Mouse (Mus musculus): ENCODE measurements at regions not wholly inside any gene's neighbourhood (a gene's known extent, or its start where the extent isn't known, plus 50 kb on each side); places are given as distances from the start of the nearest gene placed in this dataset.

- ATAC-seq (ENCODE audit: insufficient read depth, low FRiP score, low read depth), result no peak
- no peaks in the 10 kb centered on the region for H3K27me3 ChIP-seq (replicated peaks)
- 90% methylated on average over 11 of the region's 11 CpGs for WGBS
- no peak overlapping the region for H3K9ac ChIP-seq
- no peaks in the 10 kb centered on the region for H3K36me3 ChIP-seq
- no peaks in the 10 kb centered on the region for H3K9me3 ChIP-seq
- H3K4me1 ChIP-seq, result no peaks in the 10 kb centered on the region
- H3K4me3 ChIP-seq (replicated peaks), result no peak overlapping the region
- no peak overlapping the region for H3K4me2 ChIP-seq
- H3K27ac ChIP-seq, result no peak overlapping the region
These were observed 497.8 kb downstream of the Dcdc2c start for GRCm38 (mm10) chr12:28054444-28054843.

DNA sequence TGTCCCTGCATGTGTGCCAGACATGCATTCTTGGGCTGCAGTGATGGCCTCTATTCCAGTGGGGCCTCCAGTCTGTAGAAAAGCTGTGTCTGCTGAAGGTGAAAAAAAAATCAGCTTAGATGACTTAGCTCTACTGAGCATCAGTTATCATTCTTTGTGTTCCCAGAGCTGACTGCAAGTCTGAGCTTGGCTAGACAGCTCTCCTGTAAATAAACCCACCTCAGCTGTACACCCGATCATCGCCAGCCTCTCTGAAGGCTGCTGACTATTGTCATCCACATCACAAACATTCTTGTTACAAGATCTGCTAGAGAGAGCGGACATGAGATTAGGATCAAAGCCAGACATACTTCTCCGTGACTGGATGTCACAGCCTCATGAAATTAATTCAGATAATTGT, 504.2 kb downstream of the Dcdc2c start:
- WGBS, result 29% methylated on average over 4 of the region's 4 CpGs
- ATAC-seq (ENCODE audit: insufficient read depth, low FRiP score, low read depth), result no peak
- Histone ChIP-seq H3K4me3 (replicated peaks) (no peak overlapping the region), H3K4me1 (no peaks in the 10 kb centered on the region), H3K27me3 (replicated peaks) (no peaks in the 10 kb centered on the region), H3K27ac (no peak overlapping the region), H3K9me3 (no peaks in the 10 kb centered on the region), H3K4me2 (no peak overlapping the region), H3K36me3 (no peaks in the 10 kb centered on the region), H3K9ac (no peak overlapping the region)

GRCm38 (mm10) chr12:28038161-28038911, 513.9 kb downstream of the Dcdc2c start:
- Histone ChIP-seq H3K27me3 (replicated peaks) (no peaks in the 10 kb centered on the region), H3K4me3 (replicated peaks) (no peak overlapping the region), H3K9me3 (no peaks in the 10 kb centered on the region), H3K27ac (no peak overlapping the region), H3K4me1 (no peaks in the 10 kb centered on the region), H3K4me2 (no peak overlapping the region), H3K36me3 (no peaks in the 10 kb centered on the region), H3K9ac (no peak overlapping the region)
- WGBS, result 61% methylated on average over 7 of the region's 7 CpGs
- ATAC-seq (ENCODE audit: insufficient read depth, low FRiP score, low read depth), result no peak

DNA sequence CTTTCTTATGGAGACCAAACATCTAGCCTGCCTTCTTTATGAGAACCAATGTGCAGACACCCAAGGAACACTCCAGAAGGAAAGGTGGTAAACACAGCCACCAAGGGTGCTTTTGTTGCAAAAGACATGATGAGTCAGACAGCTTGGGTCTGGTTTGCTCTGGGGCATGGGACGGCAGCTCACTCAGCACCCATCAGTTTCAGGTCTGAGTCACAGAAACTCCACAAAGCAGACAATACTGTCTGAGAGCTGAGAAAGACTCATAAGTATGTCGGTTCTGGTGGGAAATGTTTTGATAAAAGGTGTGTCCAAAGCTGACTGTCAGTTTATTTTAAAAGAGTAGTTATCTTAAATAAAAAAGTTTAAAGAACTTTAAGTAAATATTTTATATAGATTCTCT, 553.0 kb downstream of the Dcdc2c start:
- no peak for ATAC-seq (ENCODE audit: insufficient read depth, low FRiP score, low read depth)
- no peak overlapping the region for H3K9ac ChIP-seq
- no peaks in the 10 kb centered on the region for H3K27me3 ChIP-seq (replicated peaks)
- no peaks in the 10 kb centered on the region for H3K9me3 ChIP-seq
- no peak overlapping the region for H3K4me3 ChIP-seq (replicated peaks)
- no peaks in the 10 kb centered on the region for H3K4me1 ChIP-seq
- WGBS, result 61% methylated on average over 2 of the region's 2 CpGs
- H3K4me2 ChIP-seq, result no peak overlapping the region
- H3K36me3 ChIP-seq, result no peaks in the 10 kb centered on the region
- H3K27ac ChIP-seq, result no peak overlapping the region

DNA sequence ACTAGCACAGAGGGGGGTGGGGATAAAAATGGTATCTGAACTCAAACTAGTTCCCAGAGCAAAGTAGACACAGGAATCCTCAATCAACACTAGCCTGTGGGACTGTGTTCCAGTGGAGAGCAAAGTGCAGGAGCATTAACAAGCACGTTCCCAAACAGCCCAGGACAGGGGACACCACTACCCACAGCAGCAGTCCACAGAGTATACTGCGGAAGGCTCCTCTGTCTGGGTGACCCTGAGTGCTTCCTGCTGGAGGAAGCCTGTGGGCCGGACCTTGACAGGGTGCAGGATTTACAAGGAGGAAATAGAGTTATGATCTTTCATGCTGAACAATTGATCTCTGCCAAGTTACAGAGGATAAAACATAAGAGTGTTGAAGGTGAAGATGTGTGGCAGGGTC, 560.0 kb downstream of the Dcdc2c start:
- H3K9ac ChIP-seq, result no peak overlapping the region
- no peak overlapping the region for H3K4me3 ChIP-seq (replicated peaks)
- no peaks in the 10 kb centered on the region for H3K4me1 ChIP-seq
- H3K27me3 ChIP-seq (replicated peaks), result no peaks in the 10 kb centered on the region
- H3K4me2 ChIP-seq, result no peak overlapping the region
- no peaks in the 10 kb centered on the region for H3K36me3 ChIP-seq
- no peak overlapping the region for H3K27ac ChIP-seq
- H3K9me3 ChIP-seq, result no peaks in the 10 kb centered on the region
- no peak for ATAC-seq (ENCODE audit: insufficient read depth, low FRiP score, low read depth)
- 48% methylated on average over 3 of the region's 3 CpGs for WGBS

- no peak overlapping the region for H3K9ac ChIP-seq
- no peak overlapping the region for H3K4me3 ChIP-seq (replicated peaks)
- H3K27ac ChIP-seq, result no peak overlapping the region
- no peak for ATAC-seq (ENCODE audit: insufficient read depth, low FRiP score, low read depth)
- no peaks in the 10 kb centered on the region for H3K36me3 ChIP-seq
- no peaks in the 10 kb centered on the region for H3K27me3 ChIP-seq (replicated peaks)
- 86% methylated on average over 3 of the region's 3 CpGs for WGBS
- H3K4me2 ChIP-seq, result no peak overlapping the region
- H3K9me3 ChIP-seq, result no peaks in the 10 kb centered on the region
- no peaks in the 10 kb centered on the region for H3K4me1 ChIP-seq
These were observed 567.8 kb downstream of the Dcdc2c start for GRCm38 (mm10) chr12:27984261-27984841.

DNA sequence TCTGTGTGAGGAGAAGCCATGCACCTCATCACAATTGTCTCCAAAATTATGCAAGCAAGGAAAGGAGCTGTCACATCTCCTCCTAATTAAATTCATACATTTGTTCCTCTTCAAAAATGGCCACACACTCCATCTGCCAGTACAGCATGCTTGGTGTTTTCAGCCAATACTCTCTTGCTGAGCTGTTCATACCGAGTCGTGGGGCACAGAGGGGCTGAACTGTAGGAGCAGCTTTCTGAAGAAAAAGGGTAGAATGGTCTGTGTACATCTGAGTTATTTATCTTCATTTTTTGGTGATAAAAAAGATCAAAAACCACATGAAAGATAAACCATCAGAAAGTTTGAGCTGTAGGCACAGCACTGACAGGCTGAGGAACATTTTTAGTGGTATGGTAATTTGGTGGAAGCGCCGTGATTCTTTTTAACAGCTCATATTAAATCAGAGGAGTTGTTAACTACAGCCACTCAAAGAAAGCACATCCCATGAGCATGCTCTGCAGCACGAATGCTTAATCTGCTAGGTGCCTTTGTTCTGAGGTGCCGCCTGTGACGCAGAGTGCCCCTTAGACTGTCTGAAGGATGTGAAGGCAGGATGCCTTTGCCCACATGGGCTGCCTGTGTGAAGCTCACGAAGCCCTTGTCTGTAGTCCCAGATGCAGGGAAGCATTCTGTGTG, 573.8 kb downstream of the Dcdc2c start:
- H3K9ac ChIP-seq, result no peak overlapping the region
- no peak overlapping the region for H3K4me2 ChIP-seq
- H3K9me3 ChIP-seq, result no peaks in the 10 kb centered on the region
- ATAC-seq (ENCODE audit: insufficient read depth, low FRiP score, low read depth), result no peak
- H3K36me3 ChIP-seq, result no peaks in the 10 kb centered on the region
- H3K4me1 ChIP-seq, result 0 out of 2 replicates have a peak, but pooled peaks cover 4% of the 10 kb centered on the region
- no peak overlapping the region for H3K4me3 ChIP-seq (replicated peaks)
- no peaks in the 10 kb centered on the region for H3K27me3 ChIP-seq (replicated peaks)
- 59% methylated on average over 8 of the region's 8 CpGs for WGBS
- no peak overlapping the region for H3K27ac ChIP-seq

DNA sequence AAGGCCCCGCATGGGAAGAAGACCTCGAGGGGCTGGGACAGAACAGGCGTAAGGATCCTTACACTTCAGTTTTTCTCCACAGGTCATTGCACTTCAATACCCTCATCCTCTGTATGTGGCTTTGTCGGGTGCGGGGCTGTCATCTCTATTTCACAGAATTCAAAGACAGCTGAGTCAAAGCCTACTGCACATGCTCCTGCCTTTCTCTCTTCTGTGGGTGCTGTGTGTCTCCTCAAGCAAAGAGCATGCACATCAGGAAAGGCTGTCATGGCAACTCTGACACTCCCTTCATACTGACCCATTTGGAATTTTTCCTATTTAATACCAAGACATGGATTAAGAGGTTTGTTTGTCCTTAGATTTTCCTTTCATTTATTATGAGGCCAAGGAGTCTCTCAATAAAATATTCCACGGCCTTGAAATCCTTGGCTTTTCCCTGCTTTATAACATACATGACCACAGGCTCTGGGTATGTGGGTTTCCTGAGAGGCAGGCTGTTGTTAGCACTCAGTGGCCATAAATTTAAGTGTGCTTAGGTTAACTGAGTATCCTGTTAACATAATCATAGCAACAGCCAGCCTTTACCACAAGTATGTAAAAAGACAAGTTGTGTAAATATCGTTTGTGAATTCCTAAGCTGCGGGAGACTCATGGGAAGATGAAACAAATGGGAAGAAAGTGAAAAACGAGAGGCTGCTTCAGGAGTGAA, 574.5 kb downstream of the Dcdc2c start:
- H3K36me3 ChIP-seq, result no peaks in the 10 kb centered on the region
- no peaks in the 10 kb centered on the region for H3K27me3 ChIP-seq (replicated peaks)
- H3K4me3 ChIP-seq (replicated peaks), result no peak overlapping the region
- 0 out of 2 replicates have a peak, but pooled peaks cover 4% of the 10 kb centered on the region for H3K4me1 ChIP-seq
- H3K9me3 ChIP-seq, result no peaks in the 10 kb centered on the region
- no peak overlapping the region for H3K9ac ChIP-seq
- no peak for ATAC-seq (ENCODE audit: insufficient read depth, low FRiP score, low read depth)
- H3K4me2 ChIP-seq, result no peak overlapping the region
- H3K27ac ChIP-seq, result no peak overlapping the region
- WGBS, result 59% methylated on average over 9 of the region's 9 CpGs

- H3K4me3 ChIP-seq (replicated peaks), result no peak overlapping the region
- no peaks in the 10 kb centered on the region for H3K27me3 ChIP-seq (replicated peaks)
- ATAC-seq (ENCODE audit: insufficient read depth, low FRiP score, low read depth), result no peak
- no peaks in the 10 kb centered on the region for H3K4me1 ChIP-seq
- 64% methylated on average over 3 of the region's 3 CpGs for WGBS
- H3K9me3 ChIP-seq, result no peaks in the 10 kb centered on the region
- H3K27ac ChIP-seq, result no peak overlapping the region
- no peak overlapping the region for H3K9ac ChIP-seq
- no peaks in the 10 kb centered on the region for H3K36me3 ChIP-seq
- no peak overlapping the region for H3K4me2 ChIP-seq
These were observed 589.3 kb downstream of the Dcdc2c start for GRCm38 (mm10) chr12:27962908-27963307.

DNA sequence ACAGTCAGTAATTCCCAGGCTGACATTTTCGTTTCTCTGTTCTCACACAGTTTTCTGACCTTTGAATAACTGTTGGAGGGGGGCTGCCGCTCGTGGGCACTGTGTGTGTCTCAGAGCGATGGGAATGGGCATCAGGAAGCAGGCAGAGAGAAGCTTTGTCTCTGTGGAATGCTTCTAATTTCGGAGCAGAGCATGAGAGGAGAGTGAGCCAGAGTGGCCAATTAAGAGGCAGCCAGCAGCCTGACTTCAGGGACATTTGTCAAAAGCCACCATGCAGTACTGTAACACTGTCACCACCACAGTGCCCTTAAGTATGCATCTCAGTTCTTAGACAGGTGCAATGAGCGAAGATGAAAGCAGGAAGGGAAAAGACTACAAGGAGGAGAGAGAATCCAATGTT, 592.1 kb downstream of the Dcdc2c start:
- Histone ChIP-seq H3K4me1 (no peaks in the 10 kb centered on the region), H3K27ac (no peak overlapping the region), H3K4me2 (no peak overlapping the region), H3K4me3 (replicated peaks) (no peak overlapping the region), H3K27me3 (replicated peaks) (no peaks in the 10 kb centered on the region), H3K9ac (no peak overlapping the region), H3K9me3 (no peaks in the 10 kb centered on the region), H3K36me3 (no peaks in the 10 kb centered on the region)
- ATAC-seq (ENCODE audit: insufficient read depth, low FRiP score, low read depth), result no peak
- WGBS, result 25% methylated on average over 6 of the region's 6 CpGs

- no peak overlapping the region for H3K27ac ChIP-seq
- no peaks in the 10 kb centered on the region for H3K9me3 ChIP-seq
- H3K4me1 ChIP-seq, result peaks cover 4% of the 10 kb centered on the region
- ATAC-seq (ENCODE audit: insufficient read depth, low FRiP score, low read depth), result no peak
- no peak overlapping the region for H3K9ac ChIP-seq
- H3K27me3 ChIP-seq (replicated peaks), result no peaks in the 10 kb centered on the region
- H3K36me3 ChIP-seq, result no peaks in the 10 kb centered on the region
- no peak overlapping the region for H3K4me2 ChIP-seq
- H3K4me3 ChIP-seq (replicated peaks), result no peak overlapping the region
- 54% methylated on average over 3 of the region's 3 CpGs for WGBS
These were observed 604.6 kb downstream of the Dcdc2c start for GRCm38 (mm10) chr12:27947646-27948045.

All from stomach, embryonic 15.5 days (tissue).